Mouse (Mus musculus): ENCODE measurements around the gene Vmp1. TPM values are rescaled to one million over a fixed set of nuclear protein-coding genes. Genes with fewer than 3 reads are reported as not detected.

Vmp1 gene
- polyA plus RNA-seq, 1 experiment: 525 TPM

- Histone ChIP-seq H3K4me1 (ENCODE audit: control insufficient read depth, insufficient read depth, low read length) (0 out of 2 replicates have a peak, but pooled peaks cover 2% of the 10 kb centered on the region), H3K4me3 (ENCODE audit: insufficient read depth, low read length) (no peak overlapping the region), H3K27ac (ENCODE audit: insufficient read depth, low read length) (no peak overlapping the region)
- TF ChIP-seq CTCF (IDR thresholded peaks at IDR 0.05; ENCODE audit: borderline replicate concordance, insufficient read depth, low read length): no peak
- TF ChIP-seq POLR2A (IDR thresholded peaks at IDR 0.05; ENCODE audit: low read depth, low read length): no peak
These were observed 4.7 kb downstream of the Vmp1 start for GRCm38 (mm10) chr11:86678957-86679356.

GRCm38 (mm10) chr11:86675520-86675919 is 8.1 kb downstream of the Vmp1 start:
- Histone ChIP-seq H3K27ac (ENCODE audit: insufficient read depth, low read length) (no peak overlapping the region), H3K4me1 (ENCODE audit: control insufficient read depth, insufficient read depth, low read length) (no peaks in the 10 kb centered on the region), H3K4me3 (ENCODE audit: insufficient read depth, low read length) (no peak overlapping the region)
- TF ChIP-seq POLR2A (IDR thresholded peaks at IDR 0.05; ENCODE audit: low read depth, low read length): no peak
- no peak for TF ChIP-seq CTCF (IDR thresholded peaks at IDR 0.05; ENCODE audit: borderline replicate concordance, insufficient read depth, low read length)

- peak overlapping the region; percentile 16; the same call in 1 of the 2 replicates for H3K27ac ChIP-seq (ENCODE audit: insufficient read depth, low read length)
- H3K4me1 ChIP-seq (ENCODE audit: control insufficient read depth, insufficient read depth, low read length): no peaks in the 10 kb centered on the region
- no peak for TF ChIP-seq CTCF (IDR thresholded peaks at IDR 0.05; ENCODE audit: borderline replicate concordance, insufficient read depth, low read length)
- TF ChIP-seq POLR2A (IDR thresholded peaks at IDR 0.05; ENCODE audit: low read depth, low read length): no peak
- no peak overlapping the region for H3K4me3 ChIP-seq (ENCODE audit: insufficient read depth, low read length)
These were observed 10.9 kb downstream of the Vmp1 start for GRCm38 (mm10) chr11:86672772-86673171.

GRCm38 (mm10) chr11:86671041-86671675 is 12.5 kb downstream of the Vmp1 start:
- no peak overlapping the region for H3K27ac ChIP-seq (ENCODE audit: insufficient read depth, low read length)
- TF ChIP-seq POLR2A (IDR thresholded peaks at IDR 0.05; ENCODE audit: low read depth, low read length): no peak
- TF ChIP-seq CTCF (IDR thresholded peaks at IDR 0.05; ENCODE audit: borderline replicate concordance, insufficient read depth, low read length): no peak
- H3K4me1 ChIP-seq (ENCODE audit: control insufficient read depth, insufficient read depth, low read length): no peaks in the 10 kb centered on the region
- no peak overlapping the region for H3K4me3 ChIP-seq (ENCODE audit: insufficient read depth, low read length)

GRCm38 (mm10) chr11:86668169-86668568 is 15.5 kb downstream of the Vmp1 start:
- Histone ChIP-seq H3K4me1 (ENCODE audit: control insufficient read depth, insufficient read depth, low read length) (no peaks in the 10 kb centered on the region), H3K27ac (ENCODE audit: insufficient read depth, low read length) (no peak overlapping the region), H3K4me3 (ENCODE audit: insufficient read depth, low read length) (no peak overlapping the region)
- TF ChIP-seq CTCF (IDR thresholded peaks at IDR 0.05; ENCODE audit: borderline replicate concordance, insufficient read depth, low read length): no peak
- TF ChIP-seq POLR2A (IDR thresholded peaks at IDR 0.05; ENCODE audit: low read depth, low read length): no peak

- H3K4me3 ChIP-seq (ENCODE audit: insufficient read depth, low read length): no peak overlapping the region
- TF ChIP-seq CTCF (IDR thresholded peaks at IDR 0.05; ENCODE audit: borderline replicate concordance, insufficient read depth, low read length) (no peak), POLR2A (IDR thresholded peaks at IDR 0.05; ENCODE audit: low read depth, low read length) (no peak)
- no peak overlapping the region for H3K27ac ChIP-seq (ENCODE audit: insufficient read depth, low read length)
- H3K4me1 ChIP-seq (ENCODE audit: control insufficient read depth, insufficient read depth, low read length): no peaks in the 10 kb centered on the region
These were observed 16.1 kb downstream of the Vmp1 start for GRCm38 (mm10) chr11:86667553-86667952.

GRCm38 (mm10) chr11:86664406-86664805 is 19.2 kb downstream of the Vmp1 start:
- Histone ChIP-seq H3K4me3 (ENCODE audit: insufficient read depth, low read length) (no peak overlapping the region), H3K27ac (ENCODE audit: insufficient read depth, low read length) (no peak overlapping the region), H3K4me1 (ENCODE audit: control insufficient read depth, insufficient read depth, low read length) (no peaks in the 10 kb centered on the region)
- TF ChIP-seq POLR2A (IDR thresholded peaks at IDR 0.05; ENCODE audit: low read depth, low read length): no peak
- TF ChIP-seq CTCF (IDR thresholded peaks at IDR 0.05; ENCODE audit: borderline replicate concordance, insufficient read depth, low read length): no peak

GRCm38 (mm10) chr11:86663977-86664376 is 19.7 kb downstream of the Vmp1 start:
- Histone ChIP-seq H3K4me3 (ENCODE audit: insufficient read depth, low read length) (no peak overlapping the region), H3K27ac (ENCODE audit: insufficient read depth, low read length) (no peak overlapping the region), H3K4me1 (ENCODE audit: control insufficient read depth, insufficient read depth, low read length) (no peaks in the 10 kb centered on the region)
- TF ChIP-seq CTCF (IDR thresholded peaks at IDR 0.05; ENCODE audit: borderline replicate concordance, insufficient read depth, low read length) (no peak), POLR2A (IDR thresholded peaks at IDR 0.05; ENCODE audit: low read depth, low read length) (no peak)

- TF ChIP-seq POLR2A (IDR thresholded peaks at IDR 0.05; ENCODE audit: low read depth, low read length): no peak
- no peak for TF ChIP-seq CTCF (IDR thresholded peaks at IDR 0.05; ENCODE audit: borderline replicate concordance, insufficient read depth, low read length)
- no peak overlapping the region for H3K4me3 ChIP-seq (ENCODE audit: insufficient read depth, low read length)
- no peak overlapping the region for H3K27ac ChIP-seq (ENCODE audit: insufficient read depth, low read length)
- no peaks in the 10 kb centered on the region; the same call in 1 of the 2 replicates for H3K4me1 ChIP-seq (ENCODE audit: control insufficient read depth, insufficient read depth, low read length)
These were observed 20.4 kb downstream of the Vmp1 start for GRCm38 (mm10) chr11:86662986-86663895.

- TF ChIP-seq POLR2A (IDR thresholded peaks at IDR 0.05; ENCODE audit: low read depth, low read length): no peak
- no peak for TF ChIP-seq CTCF (IDR thresholded peaks at IDR 0.05; ENCODE audit: borderline replicate concordance, insufficient read depth, low read length)
- Histone ChIP-seq H3K4me1 (ENCODE audit: control insufficient read depth, insufficient read depth, low read length) (peaks cover 2% of the 10 kb centered on the region; the same call in 1 of the 2 replicates), H3K4me3 (ENCODE audit: insufficient read depth, low read length) (no peak overlapping the region)
These were observed 25.8 kb downstream of the Vmp1 start for GRCm38 (mm10) chr11:86657863-86658262.

More at GRCm38 (mm10) chr11:86657863-86658262, 25.8 kb downstream of the Vmp1 start:
- no peak overlapping the region; the same call in 1 of the 2 replicates for H3K27ac ChIP-seq (ENCODE audit: insufficient read depth, low read length)
